Mouse (Mus musculus): ENCODE data around the gene Ret. TPM values are rescaled to one million over a fixed set of nuclear protein-coding genes. Genes with fewer than 3 reads are reported as not detected.

Ret gene
- total RNA-seq, 1 experiment from 2014 or later: not detected

- ATAC-seq (replicated peaks; ENCODE audit: low read depth, poor library complexity, severe bottlenecking): peak; percentile 77
These were observed 69.6 kb downstream of the Ret start for GRCm38 (mm10) chr6:118127827-118128487.

GRCm38 (mm10) chr6:118127198-118127597 is 70.3 kb downstream of the Ret start:
- peak; percentile 43 for ATAC-seq (replicated peaks; ENCODE audit: low read depth, poor library complexity, severe bottlenecking)

DNA sequence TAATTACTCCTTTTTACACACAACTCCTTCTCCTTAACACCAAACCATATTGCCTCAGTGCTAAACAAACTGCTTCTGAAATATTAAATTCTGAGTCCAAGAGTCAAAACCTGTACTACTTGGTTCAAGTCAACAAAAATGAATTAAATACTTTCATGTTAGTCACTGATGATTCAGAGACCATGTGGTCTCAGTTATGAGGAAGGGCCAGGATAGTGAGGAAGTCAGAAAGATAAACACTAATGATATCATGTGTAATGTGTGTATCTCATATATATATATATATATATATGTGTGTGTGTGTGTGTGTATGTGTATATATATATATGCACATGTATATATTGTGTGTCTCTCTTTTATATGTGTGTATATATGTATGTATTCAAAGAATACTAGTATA is 70.9 kb downstream of the Ret start:
- no peak for ATAC-seq (replicated peaks; ENCODE audit: low read depth, poor library complexity, severe bottlenecking)

DNA sequence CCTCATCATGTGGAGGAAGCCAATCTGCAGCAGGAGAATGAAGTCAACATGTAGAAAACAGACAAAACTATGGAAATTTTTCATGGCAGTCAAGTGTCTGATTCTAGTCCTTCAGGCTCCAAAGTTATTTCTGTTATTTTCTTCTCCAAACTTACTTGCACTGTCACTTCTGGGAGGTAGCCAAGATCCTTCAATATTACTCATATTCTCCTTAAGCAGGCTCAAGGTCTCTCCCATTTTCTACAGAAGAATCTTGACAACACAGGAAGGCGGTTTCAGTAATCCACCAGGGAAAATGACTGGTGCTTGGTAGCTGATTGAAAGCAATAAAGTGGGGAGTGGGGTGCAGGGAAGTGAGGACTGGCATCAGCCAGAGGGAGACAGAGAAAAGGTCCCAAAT is 74.8 kb downstream of the Ret start:
- no peak for ATAC-seq (replicated peaks; ENCODE audit: low read depth, poor library complexity, severe bottlenecking)

- 0 out of 2 replicates have a peak, but pooled peaks have one; percentile 8 for ATAC-seq (replicated peaks; ENCODE audit: low read depth, poor library complexity, severe bottlenecking)
These were observed 85.7 kb downstream of the Ret start for GRCm38 (mm10) chr6:118111810-118112209.

Other genes starting within 250 kb of the Ret start
- gene Rasgef1a, start 186.3 kb downstream of the Ret start, total RNA-seq (2017): not detected in 2 replicates
- 139 and 145 TPM in 2 replicates for gene Csgalnact2, start 58.6 kb downstream of the Ret start, total RNA-seq (2017)
- gene Bms1, start 221.8 kb upstream of the Ret start, total RNA-seq (2017): 111 and 114 TPM in 2 replicates